Mouse (Mus musculus): Measurements from ENCODE around the gene Acta2. TPM values are rescaled to one million over a fixed set of nuclear protein-coding genes. Genes with fewer than 3 reads are reported as not detected.
A peak's percentile ranks its signal among the peaks of the same experiment; 100 is the strongest.

Gene Acta2
- polyA plus RNA-seq, 1 experiment from 2014 or later, result 2,414 TPM

- 62% methylated on average over 10 of the region's 10 CpGs for WGBS
- Histone ChIP-seq H3K27me3 (ENCODE audit: control insufficient read depth, insufficient read depth, low read length) (no peaks in the 10 kb centered on the region), H3K36me3 (ENCODE audit: control insufficient read depth, insufficient read depth, low read length) (no peaks in the 10 kb centered on the region), H3K4me2 (replicated peaks; ENCODE audit: low read depth, low read length) (no peak overlapping the region), H3K27ac (ENCODE audit: low read length) (no peak overlapping the region), H3K9me3 (ENCODE audit: control insufficient read depth, low read depth, low read length) (no peaks in the 10 kb centered on the region), H3K4me1 (ENCODE audit: control insufficient read depth, insufficient read depth, low read length) (no peaks in the 10 kb centered on the region), H3K9ac (replicated peaks; ENCODE audit: low read depth, low read length) (no peak overlapping the region), H3K4me3 (ENCODE audit: low read depth, low read length) (no peak overlapping the region)
- ATAC-seq (ENCODE audit: insufficient number of reproducible peaks, insufficient read depth, low FRiP score, low read depth), result no peak
Observed at GRCm38 (mm10) chr19:34284383-34284782, 29.0 kb upstream of the Acta2 start.

DNA sequence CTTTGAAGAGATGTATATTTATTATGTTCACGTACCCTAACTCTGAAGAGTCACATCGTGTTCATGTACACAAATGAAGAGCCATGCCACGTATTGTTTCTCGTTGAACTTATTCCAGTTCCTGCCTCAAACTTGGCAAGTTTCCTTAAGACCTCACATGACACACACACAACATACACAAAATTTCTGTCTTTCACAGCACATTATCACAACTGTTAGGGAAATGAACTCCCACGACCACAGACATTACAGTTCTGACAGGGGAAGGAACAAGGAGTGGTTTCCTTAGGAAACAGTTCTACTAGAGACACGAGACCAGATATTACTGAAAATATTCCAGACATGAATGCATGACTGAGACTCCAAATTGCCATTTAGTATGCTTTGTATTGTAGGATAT lies 28.2 kb upstream of the Acta2 start:
- no peak overlapping the region for H3K9ac ChIP-seq (replicated peaks; ENCODE audit: low read depth, low read length)
- no peaks in the 10 kb centered on the region for H3K4me1 ChIP-seq (ENCODE audit: control insufficient read depth, insufficient read depth, low read length)
- no peaks in the 10 kb centered on the region for H3K27me3 ChIP-seq (ENCODE audit: control insufficient read depth, insufficient read depth, low read length)
- no peak overlapping the region for H3K4me3 ChIP-seq (ENCODE audit: low read depth, low read length)
- no peak overlapping the region for H3K4me2 ChIP-seq (replicated peaks; ENCODE audit: low read depth, low read length)
- no peaks in the 10 kb centered on the region for H3K36me3 ChIP-seq (ENCODE audit: control insufficient read depth, insufficient read depth, low read length)
- H3K27ac ChIP-seq (ENCODE audit: low read length), result no peak overlapping the region
- H3K9me3 ChIP-seq (ENCODE audit: control insufficient read depth, low read depth, low read length), result no peaks in the 10 kb centered on the region
- ATAC-seq (ENCODE audit: insufficient number of reproducible peaks, insufficient read depth, low FRiP score, low read depth), result no peak
- WGBS, result 66% methylated on average over 6 of the region's 6 CpGs

GRCm38 (mm10) chr19:34278078-34278477 lies 22.7 kb upstream of the Acta2 start:
- H3K9me3 ChIP-seq (ENCODE audit: control insufficient read depth, low read depth, low read length), result no peaks in the 10 kb centered on the region
- H3K27ac ChIP-seq (ENCODE audit: low read length), result no peak overlapping the region
- no peaks in the 10 kb centered on the region for H3K4me1 ChIP-seq (ENCODE audit: control insufficient read depth, insufficient read depth, low read length)
- 83% methylated on average over 3 of the region's 3 CpGs for WGBS
- no peak overlapping the region for H3K9ac ChIP-seq (replicated peaks; ENCODE audit: low read depth, low read length)
- H3K27me3 ChIP-seq (ENCODE audit: control insufficient read depth, insufficient read depth, low read length), result no peaks in the 10 kb centered on the region
- no peak overlapping the region for H3K4me3 ChIP-seq (ENCODE audit: low read depth, low read length)
- no peaks in the 10 kb centered on the region for H3K36me3 ChIP-seq (ENCODE audit: control insufficient read depth, insufficient read depth, low read length)
- ATAC-seq (ENCODE audit: insufficient number of reproducible peaks, insufficient read depth, low FRiP score, low read depth), result no peak
- no peak overlapping the region for H3K4me2 ChIP-seq (replicated peaks; ENCODE audit: low read depth, low read length)

GRCm38 (mm10) chr19:34273073-34273472 lies 17.7 kb upstream of the Acta2 start:
- Histone ChIP-seq H3K9me3 (ENCODE audit: control insufficient read depth, low read depth, low read length) (no peaks in the 10 kb centered on the region), H3K9ac (replicated peaks; ENCODE audit: low read depth, low read length) (no peak overlapping the region), H3K27ac (ENCODE audit: low read length) (no peak overlapping the region), H3K36me3 (ENCODE audit: control insufficient read depth, insufficient read depth, low read length) (no peaks in the 10 kb centered on the region), H3K27me3 (ENCODE audit: control insufficient read depth, insufficient read depth, low read length) (no peaks in the 10 kb centered on the region), H3K4me2 (replicated peaks; ENCODE audit: low read depth, low read length) (no peak overlapping the region), H3K4me1 (ENCODE audit: control insufficient read depth, insufficient read depth, low read length) (no peaks in the 10 kb centered on the region), H3K4me3 (ENCODE audit: low read depth, low read length) (no peak overlapping the region)
- no peak for ATAC-seq (ENCODE audit: insufficient number of reproducible peaks, insufficient read depth, low FRiP score, low read depth)
- WGBS, result 97% methylated on average over 1 of the region's 1 CpGs

GRCm38 (mm10) chr19:34270824-34271464 lies 15.6 kb upstream of the Acta2 start:
- Histone ChIP-seq H3K9ac (replicated peaks; ENCODE audit: low read depth, low read length) (no peak overlapping the region), H3K9me3 (ENCODE audit: control insufficient read depth, low read depth, low read length) (no peaks in the 10 kb centered on the region), H3K27ac (ENCODE audit: low read length) (no peak overlapping the region), H3K4me2 (replicated peaks; ENCODE audit: low read depth, low read length) (no peak overlapping the region), H3K27me3 (ENCODE audit: control insufficient read depth, insufficient read depth, low read length) (no peaks in the 10 kb centered on the region), H3K4me1 (ENCODE audit: control insufficient read depth, insufficient read depth, low read length) (no peaks in the 10 kb centered on the region), H3K4me3 (ENCODE audit: low read depth, low read length) (no peak overlapping the region), H3K36me3 (ENCODE audit: control insufficient read depth, insufficient read depth, low read length) (no peaks in the 10 kb centered on the region)
- 90% methylated on average over 13 of the region's 13 CpGs for WGBS
- ATAC-seq (ENCODE audit: insufficient number of reproducible peaks, insufficient read depth, low FRiP score, low read depth), result no peak

DNA sequence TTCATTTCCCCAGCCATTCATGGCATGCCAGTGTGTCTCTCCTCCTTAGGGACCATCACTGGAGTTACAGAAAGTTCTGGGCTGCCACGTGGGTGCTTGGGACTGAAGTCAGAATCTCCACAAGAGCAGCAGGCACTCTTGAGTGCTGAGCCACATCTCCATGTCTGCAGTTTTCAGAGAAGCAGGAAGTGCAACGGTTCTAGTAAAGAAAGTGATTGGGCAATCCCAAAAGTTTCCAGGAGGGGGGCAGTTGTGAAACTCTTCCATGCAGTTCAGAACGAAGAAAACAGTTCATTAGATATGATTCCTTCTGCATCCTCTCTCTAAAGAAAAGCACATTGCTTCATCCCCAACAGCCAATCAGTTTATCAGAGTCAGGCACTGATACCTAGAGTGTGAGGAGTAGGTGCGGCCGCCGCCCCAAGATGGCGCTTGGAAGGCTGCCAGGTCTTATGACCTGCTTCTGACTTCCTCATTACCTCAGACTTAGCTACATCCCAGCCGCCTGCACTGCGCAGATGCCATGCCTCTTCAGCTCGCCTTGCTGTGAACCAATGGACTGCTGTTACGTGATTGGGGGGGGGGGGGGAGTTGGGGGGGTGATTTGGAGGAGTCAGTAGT lies 14.8 kb upstream of the Acta2 start:
- ATAC-seq (ENCODE audit: insufficient number of reproducible peaks, insufficient read depth, low FRiP score, low read depth), result no peak
- H3K9ac ChIP-seq (replicated peaks; ENCODE audit: low read depth, low read length), result no peak overlapping the region

DNA sequence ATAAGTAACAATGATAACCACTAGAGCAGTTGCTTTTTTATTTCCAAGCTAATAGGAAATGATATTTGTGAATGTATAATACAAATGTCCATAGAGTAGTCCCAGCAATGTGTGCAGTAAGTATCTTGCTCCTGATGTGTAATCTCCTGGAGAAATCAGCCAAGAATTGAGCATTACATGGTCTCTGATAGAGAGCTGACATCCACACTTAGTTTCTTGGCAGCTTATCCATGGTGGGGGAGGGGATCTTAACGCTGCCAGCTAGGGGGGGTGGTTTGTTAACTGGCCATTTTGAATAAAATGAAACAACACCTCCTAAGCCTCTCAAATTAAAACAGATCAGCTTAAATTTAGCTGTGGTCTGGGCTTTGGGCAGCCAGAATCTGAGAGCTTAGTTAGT lies 13.6 kb upstream of the Acta2 start:
- Histone ChIP-seq H3K4me3 (ENCODE audit: low read depth, low read length) (no peak overlapping the region), H3K9ac (replicated peaks; ENCODE audit: low read depth, low read length) (no peak overlapping the region), H3K4me2 (replicated peaks; ENCODE audit: low read depth, low read length) (no peak overlapping the region), H3K4me1 (ENCODE audit: control insufficient read depth, insufficient read depth, low read length) (no peaks in the 10 kb centered on the region), H3K27me3 (ENCODE audit: control insufficient read depth, insufficient read depth, low read length) (no peaks in the 10 kb centered on the region), H3K36me3 (ENCODE audit: control insufficient read depth, insufficient read depth, low read length) (no peaks in the 10 kb centered on the region), H3K9me3 (ENCODE audit: control insufficient read depth, low read depth, low read length) (no peaks in the 10 kb centered on the region), H3K27ac (ENCODE audit: low read length) (no peak overlapping the region)
- 42% methylated on average over 1 of the region's 1 CpGs for WGBS
- no peak for ATAC-seq (ENCODE audit: insufficient number of reproducible peaks, insufficient read depth, low FRiP score, low read depth)

More for the DNA sequence above, 14.8 kb upstream of the Acta2 start:
- no peak overlapping the region for H3K4me3 ChIP-seq (ENCODE audit: low read depth, low read length)
- no peaks in the 10 kb centered on the region for H3K27me3 ChIP-seq (ENCODE audit: control insufficient read depth, insufficient read depth, low read length)
- no peaks in the 10 kb centered on the region for H3K9me3 ChIP-seq (ENCODE audit: control insufficient read depth, low read depth, low read length)
- no peak overlapping the region for H3K4me2 ChIP-seq (replicated peaks; ENCODE audit: low read depth, low read length)
- H3K27ac ChIP-seq (ENCODE audit: low read length), result no peak overlapping the region
- WGBS, result 84% methylated on average over 11 of the region's 11 CpGs
- H3K36me3 ChIP-seq (ENCODE audit: control insufficient read depth, insufficient read depth, low read length), result no peaks in the 10 kb centered on the region
- no peaks in the 10 kb centered on the region for H3K4me1 ChIP-seq (ENCODE audit: control insufficient read depth, insufficient read depth, low read length)

DNA sequence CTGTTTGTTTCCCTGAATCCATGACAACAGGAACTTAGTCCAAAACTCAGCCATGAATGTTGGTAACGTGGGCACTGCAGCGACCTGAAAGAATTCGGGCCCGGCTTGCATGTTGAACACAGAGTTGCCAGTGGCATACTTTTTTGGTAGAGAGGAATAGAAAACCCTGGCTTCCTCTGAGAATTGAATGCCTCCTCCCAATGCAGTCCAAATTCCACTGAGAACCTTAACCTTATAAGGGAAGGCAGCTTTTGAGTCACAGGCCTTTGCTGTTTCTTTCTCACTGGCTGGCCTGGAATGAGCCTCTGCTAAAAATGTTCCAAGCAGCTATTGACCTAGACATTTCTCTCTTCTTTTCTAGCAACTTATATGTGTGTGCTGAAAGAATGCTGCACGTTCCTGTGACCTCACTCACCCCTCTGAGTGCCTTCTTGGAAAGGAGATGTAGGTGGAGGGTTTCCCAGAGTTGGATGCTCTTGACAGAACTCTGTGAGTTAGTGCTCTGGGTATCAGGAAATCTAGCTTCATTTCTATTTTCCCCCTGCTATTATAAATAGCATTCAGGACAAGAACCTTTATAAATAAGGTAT lies 10.3 kb upstream of the Acta2 start:
- no peak overlapping the region for H3K4me2 ChIP-seq (replicated peaks; ENCODE audit: low read depth, low read length)
- no peak overlapping the region for H3K9ac ChIP-seq (replicated peaks; ENCODE audit: low read depth, low read length)
- H3K27me3 ChIP-seq (ENCODE audit: control insufficient read depth, insufficient read depth, low read length), result no peaks in the 10 kb centered on the region
- no peaks in the 10 kb centered on the region for H3K36me3 ChIP-seq (ENCODE audit: control insufficient read depth, insufficient read depth, low read length)
- no peak overlapping the region for H3K4me3 ChIP-seq (ENCODE audit: low read depth, low read length)
- H3K9me3 ChIP-seq (ENCODE audit: control insufficient read depth, low read depth, low read length), result no peaks in the 10 kb centered on the region
- H3K27ac ChIP-seq (ENCODE audit: low read length), result peak overlapping the region; percentile 69
- 67% methylated on average over 5 of the region's 5 CpGs for WGBS
- no peak for ATAC-seq (ENCODE audit: insufficient number of reproducible peaks, insufficient read depth, low FRiP score, low read depth)
- no peaks in the 10 kb centered on the region for H3K4me1 ChIP-seq (ENCODE audit: control insufficient read depth, insufficient read depth, low read length)
